Mouse (Mus musculus): Measurements from ENCODE around the gene Eddm3b. TPM values are rescaled to one million over a fixed set of nuclear protein-coding genes. Genes with fewer than 3 reads are reported as not detected.

The Eddm3b gene
- polyA plus RNA-seq (2017; shearing (Covaris generic)): not detected

GRCm38 (mm10) chr14:51113916-51114560 is at the start of gene Eddm3b:
Gene Eddm3b (plus strand): TSS chr14:51114426.

GRCm38 (mm10) chr14:51074335-51074734 is 39.9 kb upstream of the Eddm3b start, which contains the start of gene Olfr750:
Gene Olfr750 (minus strand): TSS chr14:51074435.

GRCm38 (mm10) chr14:51090921-51091900 is 23.0 kb upstream of the Eddm3b start, which contains the start of the genes Rnase4 and Ang:
Gene Rnase4 (plus strand): TSS chr14:51091077.
Gene Ang (plus strand): TSS chr14:51091150.

GRCm38 (mm10) chr14:51146685-51147084 is 32.5 kb downstream of the Eddm3b start, which contains the start of gene Rnase1:
Gene Rnase1 (minus strand): TSS chr14:51146785.

GRCm38 (mm10) chr14:51161976-51162375 is 47.8 kb downstream of the Eddm3b start, which contains the start of gene Rnase2b:
Gene Rnase2b (plus strand): TSS chr14:51162260.

Other genes with a start within 250 kb of the Eddm3b start
- 26.3 TPM for gene Tep1, start 243.9 kb upstream of the Eddm3b start, polyA plus RNA-seq (2017; shearing (Covaris generic))
- gene Klhl33, start 216.9 kb upstream of the Eddm3b start, polyA plus RNA-seq (2017; shearing (Covaris generic)): not detected
- 123 TPM for gene Osgep, start 189.5 kb upstream of the Eddm3b start, polyA plus RNA-seq (2017; shearing (Covaris generic))
- 66.0 TPM for gene Apex1, start 189.5 kb upstream of the Eddm3b start, polyA plus RNA-seq (2017; shearing (Covaris generic))
- gene Pip4p1, start 183.6 kb upstream of the Eddm3b start, polyA plus RNA-seq (2017; shearing (Covaris generic)): 17.4 TPM
- 72.3 TPM for gene Pnp, start 183.3 kb upstream of the Eddm3b start, polyA plus RNA-seq (2017; shearing (Covaris generic))
- not detected for gene Gm49342, start 169.9 kb upstream of the Eddm3b start, polyA plus RNA-seq (2017; shearing (Covaris generic))
- 0.77 TPM for gene Pnp2, start 158.4 kb upstream of the Eddm3b start, polyA plus RNA-seq (2017; shearing (Covaris generic))
- not detected for gene Rnase10, start 106.7 kb upstream of the Eddm3b start, polyA plus RNA-seq (2017; shearing (Covaris generic))
- gene Rnase9, start 72.6 kb upstream of the Eddm3b start, polyA plus RNA-seq (2017; shearing (Covaris generic)): not detected
- not detected for gene Rnase11, start 64.3 kb upstream of the Eddm3b start, polyA plus RNA-seq (2017; shearing (Covaris generic))
- gene Rnase12, start 56.8 kb upstream of the Eddm3b start, polyA plus RNA-seq (2017; shearing (Covaris generic)): not detected
- 0.16 TPM for gene Olfr750, start 40.0 kb upstream of the Eddm3b start, polyA plus RNA-seq (2017; shearing (Covaris generic))
- gene Rnase4, start 23.3 kb upstream of the Eddm3b start, polyA plus RNA-seq (2017; shearing (Covaris generic)): 23.0 TPM
- 5.2 TPM for gene Ang, start 23.3 kb upstream of the Eddm3b start, polyA plus RNA-seq (2017; shearing (Covaris generic))
- gene Rnase6, start 9.5 kb downstream of the Eddm3b start, polyA plus RNA-seq (2017; shearing (Covaris generic)): 2.7 TPM
- gene Rnase1, start 32.4 kb downstream of the Eddm3b start, polyA plus RNA-seq (2017; shearing (Covaris generic)): not detected
- gene Rnase2b, start 47.8 kb downstream of the Eddm3b start, polyA plus RNA-seq (2017; shearing (Covaris generic)): not detected
- gene Ang2, start 84.7 kb downstream of the Eddm3b start, polyA plus RNA-seq (2017; shearing (Covaris generic)): not detected
- gene Ear14, start 89.0 kb downstream of the Eddm3b start, polyA plus RNA-seq (2017; shearing (Covaris generic)): not detected
- not detected for gene Rnase2a, start 141.7 kb downstream of the Eddm3b start, polyA plus RNA-seq (2017; shearing (Covaris generic))
- gene Gm7247, start 247.3 kb downstream of the Eddm3b start, polyA plus RNA-seq (2017; shearing (Covaris generic)): not detected